Mouse (Mus musculus): ENCODE measurements at regions not wholly inside any gene's neighbourhood (a gene's known extent, or its start where the extent isn't known, plus 50 kb on each side); places are given as distances from the start of the nearest gene placed in this dataset.

DNA sequence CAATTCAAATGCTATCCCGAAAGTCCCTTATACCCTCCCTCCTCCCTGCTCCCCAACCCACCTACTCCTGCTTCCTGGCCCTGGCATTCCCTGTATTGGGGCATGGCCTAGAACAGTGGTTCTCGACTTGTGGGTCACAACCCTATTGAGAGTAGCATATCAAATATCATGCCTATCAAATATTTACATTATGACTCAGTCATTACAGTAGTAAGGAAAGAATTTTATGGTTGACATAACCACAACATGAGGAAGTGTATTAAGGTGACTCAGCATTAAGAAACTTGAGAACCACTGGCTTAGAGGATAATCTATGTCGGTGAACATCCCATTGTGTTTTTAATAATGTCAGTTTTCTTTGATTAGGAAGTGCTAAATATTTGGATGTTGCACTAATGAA is 173.3 kb upstream of the 2610001J05Rik start:
- no peak for DNase-seq

DNA sequence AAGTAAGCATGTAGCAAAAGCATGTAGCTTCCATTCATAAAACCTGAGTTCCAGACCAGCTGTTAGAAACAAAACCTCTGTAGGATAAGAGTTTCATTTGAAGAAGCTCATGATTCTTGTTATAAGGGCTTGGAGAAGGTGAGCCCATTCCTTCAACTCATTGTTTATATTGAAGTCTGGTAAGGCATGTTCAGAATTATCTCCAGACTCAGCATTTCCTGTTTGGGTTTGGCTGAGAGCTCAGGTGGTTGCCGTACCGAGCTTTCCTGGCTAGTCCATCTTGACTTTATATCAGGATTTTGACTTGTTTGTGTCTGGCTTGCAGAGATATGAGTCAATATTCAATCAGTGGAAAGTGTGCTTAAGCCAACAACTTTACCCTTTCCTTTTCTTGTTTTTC is 154.6 kb upstream of the 2610001J05Rik start:
- no peak for DNase-seq

DNA sequence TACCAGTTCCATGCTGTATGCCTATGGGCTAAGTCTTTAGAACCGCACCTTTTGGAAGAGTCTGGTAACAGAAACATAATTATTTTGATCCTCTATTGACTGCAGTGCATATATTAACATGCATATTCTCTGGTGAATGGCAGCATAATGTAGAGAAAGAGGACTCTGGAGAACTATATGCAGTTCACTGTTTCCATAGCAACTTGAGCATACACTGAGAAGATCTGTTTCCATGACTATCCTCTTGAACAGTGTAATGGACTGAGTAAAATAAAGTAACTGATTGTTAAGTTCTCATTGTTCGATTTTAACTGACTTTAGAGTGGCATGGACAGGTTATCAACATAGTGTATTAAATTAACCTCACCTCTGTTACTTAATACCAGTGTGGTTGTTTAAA is 147.6 kb upstream of the 2610001J05Rik start:
- DNase-seq = no peak

DNA sequence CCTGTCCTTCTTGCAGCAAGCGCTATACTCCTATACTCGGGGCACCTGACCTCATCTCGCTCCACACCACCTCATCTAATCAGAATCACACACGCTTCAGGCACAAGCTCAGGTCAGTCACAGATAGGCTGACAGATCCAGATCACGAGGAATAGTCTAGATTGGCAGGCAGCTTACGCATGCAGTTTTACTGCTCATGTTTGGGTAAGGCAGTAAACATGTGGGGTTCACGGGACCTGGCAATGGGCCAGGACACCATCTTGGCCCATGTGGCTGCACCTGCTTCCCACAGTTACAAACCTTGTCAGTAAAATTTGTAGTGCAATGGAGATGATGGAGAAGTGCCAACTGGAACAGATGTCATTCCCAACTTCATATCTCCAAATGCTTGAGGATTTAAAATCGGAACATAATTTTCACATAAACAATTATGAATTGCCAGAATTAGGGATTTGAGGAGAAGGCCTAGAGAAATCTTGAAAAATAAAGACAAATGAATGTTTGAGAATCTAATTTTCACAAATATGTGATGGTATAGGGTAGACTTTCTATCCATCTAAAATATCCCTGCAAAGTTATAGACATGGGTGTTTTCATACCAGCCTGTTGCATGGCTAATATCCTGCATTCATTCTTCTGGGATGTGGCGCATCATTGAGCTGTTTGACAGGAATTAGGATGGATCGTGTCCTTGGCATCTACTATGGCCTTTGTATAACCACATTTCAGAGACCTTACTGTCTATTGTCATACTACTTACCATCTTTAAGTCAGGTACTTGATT is 111.5 kb upstream of the 2610001J05Rik start:
- DNase-seq = no peak

DNA sequence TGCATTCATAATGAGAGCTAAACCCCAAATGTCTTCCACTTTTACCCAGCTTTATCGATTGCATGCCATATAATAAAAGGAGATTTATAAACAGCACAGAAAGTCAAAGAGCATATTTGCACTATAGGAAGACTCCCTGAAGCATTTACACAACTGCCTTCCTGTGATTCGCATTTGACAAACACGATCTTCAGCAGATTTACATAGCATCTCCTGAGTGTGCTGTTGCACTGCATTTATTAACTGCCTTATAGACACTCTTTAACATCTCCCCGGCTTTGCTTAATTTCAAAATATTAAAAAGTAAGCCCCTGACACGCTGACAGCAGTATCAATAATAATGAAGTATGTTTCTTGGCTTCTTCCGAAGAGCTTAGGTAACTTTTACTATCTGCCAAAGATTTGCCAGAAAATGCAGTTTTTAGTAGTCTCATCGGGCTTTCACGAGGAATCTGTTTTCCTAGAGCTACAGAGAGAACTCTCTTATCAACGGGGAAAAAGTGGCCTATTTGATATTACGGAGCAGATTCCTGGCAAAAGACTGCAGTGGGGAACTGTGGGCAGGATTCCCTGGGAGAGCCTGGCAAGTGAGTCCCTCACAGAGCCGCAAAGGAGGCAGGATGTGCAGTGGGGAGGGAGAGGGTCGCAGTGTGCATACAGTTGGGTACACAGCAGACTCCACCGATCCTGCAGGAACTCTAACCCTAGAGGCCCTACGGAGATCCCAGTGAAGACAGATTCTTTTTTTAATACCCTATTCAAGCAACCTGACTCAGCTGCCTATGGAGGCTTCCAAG is 103.6 kb upstream of the 2610001J05Rik start:
- no peak for DNase-seq

DNA sequence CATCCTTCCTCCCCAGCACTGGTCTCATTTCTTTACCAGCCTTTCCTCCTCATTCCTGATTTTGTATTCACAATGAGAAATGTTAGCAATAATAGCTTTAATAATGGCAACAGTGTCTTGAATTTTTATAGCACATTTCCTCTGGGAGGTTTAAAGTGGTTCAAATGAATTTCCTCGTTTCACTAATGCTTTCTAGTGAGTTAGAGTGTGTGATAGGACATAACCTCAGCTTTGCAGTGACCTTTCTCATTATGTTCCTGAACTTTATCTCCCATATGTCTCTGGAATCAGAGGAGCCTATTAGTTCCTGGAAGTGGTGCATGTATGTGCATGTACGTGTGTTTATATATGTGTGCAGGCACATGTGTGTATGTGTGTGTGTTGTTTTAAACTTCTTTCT is 93.2 kb upstream of the 2610001J05Rik start:
- DNase-seq = no peak

DNA sequence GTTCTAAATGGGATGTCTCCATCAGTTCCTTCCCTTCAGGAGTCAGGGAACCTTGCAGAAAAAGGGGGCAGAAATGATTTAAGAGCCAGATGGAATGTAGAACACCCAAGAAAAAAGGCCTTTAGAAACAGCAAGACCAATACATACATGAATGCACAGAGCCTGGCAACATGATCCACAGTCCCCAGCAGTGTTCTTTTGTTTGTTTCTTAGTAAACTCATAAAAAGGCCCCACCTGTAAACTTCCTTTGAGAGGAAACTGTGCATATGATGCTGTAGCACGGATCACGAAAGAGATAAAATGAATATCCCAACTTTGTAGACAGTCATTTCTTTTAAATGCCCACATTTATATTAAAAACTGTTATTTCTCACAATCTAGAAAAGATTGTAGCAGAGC is 92.7 kb upstream of the 2610001J05Rik start:
- no peak for DNase-seq

DNA sequence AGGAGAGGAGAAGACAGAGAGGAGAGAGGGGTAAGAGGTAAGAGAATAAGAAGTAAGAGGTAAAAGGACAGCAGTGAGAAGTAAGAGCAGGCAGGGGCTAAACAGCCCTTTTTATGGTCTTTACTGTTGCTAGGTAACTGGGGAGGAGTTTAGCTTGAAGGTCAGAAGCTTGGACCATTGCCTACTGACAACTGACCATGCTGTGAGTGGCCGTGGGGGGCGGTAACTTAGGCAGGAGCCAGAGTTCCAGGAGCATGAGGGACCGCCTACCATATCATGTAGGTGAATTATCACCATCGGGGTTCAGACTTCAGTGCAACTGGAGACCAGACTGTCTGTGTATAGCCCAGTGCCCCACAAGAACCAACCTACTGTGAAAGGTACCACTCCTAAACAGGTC is 78.3 kb upstream of the 2610001J05Rik start:
- DNase-seq = no peak

DNA sequence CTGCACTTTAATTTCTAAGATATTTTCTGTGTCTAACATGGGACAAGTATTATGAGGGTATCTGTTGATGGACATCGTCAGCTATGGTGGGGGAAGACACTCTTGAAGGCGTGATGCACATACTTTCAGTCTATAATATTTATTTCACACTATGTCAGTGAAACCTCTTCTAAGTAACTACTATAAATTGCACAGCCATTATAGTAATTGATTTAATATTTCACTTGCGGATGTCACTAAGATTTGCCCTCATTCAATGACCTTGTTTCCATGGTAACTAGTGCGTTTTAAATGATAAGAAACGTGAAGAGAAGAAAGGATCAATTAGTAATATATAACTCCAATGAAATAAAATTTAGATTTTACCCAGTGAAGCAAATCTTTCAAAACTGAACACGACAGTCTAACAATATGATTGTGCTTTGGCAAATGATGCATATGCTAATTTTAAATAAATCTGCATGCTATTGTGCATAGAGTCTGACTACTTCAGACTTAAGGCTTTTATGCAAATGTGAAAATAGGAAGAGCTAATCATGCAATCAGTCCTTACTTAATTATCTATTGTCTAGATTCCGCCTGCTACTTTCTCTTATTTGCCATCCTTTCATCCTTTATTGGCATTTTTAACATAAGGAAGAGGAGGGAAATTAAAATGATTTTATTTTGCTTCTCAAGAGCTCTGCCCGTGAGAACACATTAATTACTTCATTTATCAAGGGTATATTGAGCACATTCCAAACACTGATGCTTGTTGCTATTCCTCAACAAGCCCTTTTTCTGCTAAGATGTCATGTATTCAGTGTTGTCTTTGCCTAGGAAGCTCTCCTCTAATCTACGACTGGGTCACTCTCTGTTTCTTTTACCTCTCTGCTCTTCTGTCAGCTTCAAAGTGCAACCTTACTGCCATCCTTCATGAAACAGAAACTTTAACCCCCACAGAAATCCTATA is 49.8 kb upstream of the 2610001J05Rik start:
- no peak for DNase-seq

Data from thymus, postnatal 4 days (tissue).